Mouse (Mus musculus) spleen, embryonic (tissue): Measurements from ENCODE around the gene Ccdc9b.

Experiments used
- CTCF ChIA-PET: fragments of 350-600 bp; sonication (Branson Sonifier 250); formaldehyde crosslinking; loops from one replicate; lab custom pipeline; 2022; lab: Charles Lee

Gene Ccdc9b

DNA sequence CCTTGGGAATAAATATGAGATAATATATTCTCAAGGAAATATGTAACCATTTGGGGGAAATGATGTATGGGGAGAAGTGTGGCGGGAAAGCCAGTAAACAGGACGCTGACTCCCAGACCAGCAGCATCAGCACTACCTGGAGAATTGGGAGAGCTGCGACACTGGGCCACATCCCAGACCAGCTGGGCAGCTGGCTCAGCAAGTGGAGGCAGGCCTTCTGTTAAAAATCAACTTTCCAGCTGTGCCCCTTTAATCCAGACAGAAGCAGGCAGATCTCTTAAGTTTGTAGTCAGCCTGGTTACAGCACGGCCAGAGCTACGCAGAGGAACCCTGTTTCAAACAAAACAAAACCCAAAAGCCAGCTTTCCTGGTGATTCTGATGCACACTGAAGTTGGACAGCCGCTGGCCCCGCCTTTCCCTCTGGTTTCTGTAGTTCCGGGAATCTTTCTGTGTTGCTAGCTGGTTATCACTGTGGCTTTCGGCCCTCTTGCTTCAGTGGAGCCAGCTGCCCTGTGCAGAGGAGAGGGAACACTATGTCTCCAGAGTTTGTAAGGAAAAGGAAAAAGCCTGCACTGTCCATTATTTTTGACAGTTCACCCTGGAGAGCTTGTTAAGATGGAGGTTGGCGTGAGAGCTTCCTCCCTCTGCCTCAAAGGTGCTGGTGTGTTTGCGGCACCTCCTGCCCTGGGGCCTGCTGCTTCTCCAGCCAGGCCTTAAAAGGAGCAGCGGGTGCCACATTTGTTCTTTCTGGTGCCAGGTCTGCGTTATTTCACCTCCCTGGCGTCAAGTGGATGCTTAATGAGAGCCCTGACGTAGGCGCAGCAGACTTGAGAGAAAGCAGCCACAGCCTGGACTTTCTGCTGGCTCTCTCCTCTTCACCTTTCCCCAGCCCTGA, 10.3 kb downstream of the Ccdc9b start:
- CTCF ChIA-PET, result interaction anchor here (1.5 kb wide), 1 partner anchor 12 kb away, joined by 3 read pairs; no protein-coding TSS in a partner anchor

DNA sequence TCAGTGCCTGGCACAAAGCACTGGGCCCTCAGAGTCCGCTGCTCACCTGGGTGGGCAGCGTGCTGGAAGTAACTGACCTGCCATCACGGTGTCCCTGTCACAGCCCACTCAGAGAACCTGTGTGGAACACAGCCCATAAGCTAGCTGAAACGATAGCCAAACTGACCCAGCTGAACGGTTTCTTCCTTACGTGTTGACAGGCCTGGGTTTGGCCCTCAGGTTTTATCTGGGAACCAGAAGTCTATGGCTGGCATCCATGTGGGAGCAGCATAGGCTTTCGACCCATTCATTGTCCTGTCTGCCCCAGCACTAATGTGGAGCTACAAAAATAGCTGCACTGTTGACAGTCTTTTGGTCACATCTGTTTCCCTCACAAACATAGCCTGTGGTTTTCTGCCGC, 12.0 kb downstream of the Ccdc9b start:
- CTCF ChIA-PET, result interaction anchor here (0.7 kb wide), 1 partner anchor 306 kb away, joined by 3 read pairs; no protein-coding TSS in a partner anchor

DNA sequence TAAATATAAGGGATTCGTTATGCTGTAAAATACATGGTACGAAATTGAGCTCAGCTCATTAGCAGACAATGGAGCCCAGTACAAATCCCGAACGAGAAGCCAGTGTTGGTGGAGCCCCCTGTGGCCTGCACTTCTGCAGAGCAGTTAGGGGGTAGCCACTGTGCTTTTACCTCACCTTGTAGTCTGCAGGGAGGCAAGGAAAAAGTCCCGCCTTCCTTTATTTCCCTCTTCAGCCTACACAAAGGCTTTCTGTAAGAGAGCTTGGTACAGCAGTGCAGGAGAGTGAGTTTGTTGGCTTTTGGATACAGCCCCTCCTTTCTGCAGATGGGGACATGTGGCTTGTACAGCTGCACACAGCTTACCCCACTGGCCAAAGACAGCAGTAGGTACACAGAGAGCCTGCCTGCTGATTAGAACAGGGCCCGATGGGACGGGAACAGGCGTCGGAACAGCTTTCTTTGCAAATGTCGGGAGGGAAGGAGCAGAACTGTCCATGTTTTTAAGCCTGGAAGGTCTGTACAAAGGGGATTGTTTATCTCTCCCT, 13.0 kb downstream of the Ccdc9b start:
- CTCF ChIA-PET, result interaction anchor here (0.7 kb wide), 1 partner anchor 165 kb away, joined by 3 read pairs; no protein-coding TSS in a partner anchor

DNA sequence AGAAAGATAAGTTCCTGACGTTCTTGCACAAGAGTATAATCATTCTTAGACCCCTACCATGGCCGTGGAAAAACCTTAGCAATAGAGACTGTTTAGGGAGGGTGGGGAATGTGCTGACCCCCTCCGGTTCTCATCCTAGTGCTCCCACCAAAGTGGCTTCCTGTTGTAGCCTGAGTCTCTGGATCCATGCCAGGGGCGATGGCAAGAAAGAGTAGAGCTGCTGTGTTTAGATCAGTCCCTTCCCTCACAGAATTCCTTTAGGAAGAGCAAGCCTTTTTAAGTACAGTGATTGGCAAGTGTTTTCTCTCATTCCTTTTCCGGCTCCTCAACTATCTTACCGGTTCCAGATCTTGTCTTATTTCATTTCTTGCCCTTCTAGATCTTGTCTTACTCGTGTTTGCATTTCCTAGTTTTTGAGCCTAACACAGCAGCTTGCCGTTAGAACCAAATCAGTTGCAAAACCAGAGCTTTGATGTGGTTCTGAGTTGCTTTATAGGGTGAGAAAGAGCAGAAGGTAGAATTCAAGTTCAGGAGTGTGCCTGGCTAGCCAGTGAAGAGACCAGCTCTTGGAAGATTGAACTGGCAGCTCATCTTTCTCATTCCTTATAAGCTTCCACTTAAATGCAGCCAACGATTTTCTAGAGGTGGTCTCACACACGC, 15.0 kb downstream of the Ccdc9b start:
- CTCF ChIA-PET, result interaction anchor here (0.6 to 1.4 kb wide), 4 partner anchors 19 to 204 kb away, joined by 3 to 6 read pairs (median 4); partner anchors contain the start of gene Plcb2

DNA sequence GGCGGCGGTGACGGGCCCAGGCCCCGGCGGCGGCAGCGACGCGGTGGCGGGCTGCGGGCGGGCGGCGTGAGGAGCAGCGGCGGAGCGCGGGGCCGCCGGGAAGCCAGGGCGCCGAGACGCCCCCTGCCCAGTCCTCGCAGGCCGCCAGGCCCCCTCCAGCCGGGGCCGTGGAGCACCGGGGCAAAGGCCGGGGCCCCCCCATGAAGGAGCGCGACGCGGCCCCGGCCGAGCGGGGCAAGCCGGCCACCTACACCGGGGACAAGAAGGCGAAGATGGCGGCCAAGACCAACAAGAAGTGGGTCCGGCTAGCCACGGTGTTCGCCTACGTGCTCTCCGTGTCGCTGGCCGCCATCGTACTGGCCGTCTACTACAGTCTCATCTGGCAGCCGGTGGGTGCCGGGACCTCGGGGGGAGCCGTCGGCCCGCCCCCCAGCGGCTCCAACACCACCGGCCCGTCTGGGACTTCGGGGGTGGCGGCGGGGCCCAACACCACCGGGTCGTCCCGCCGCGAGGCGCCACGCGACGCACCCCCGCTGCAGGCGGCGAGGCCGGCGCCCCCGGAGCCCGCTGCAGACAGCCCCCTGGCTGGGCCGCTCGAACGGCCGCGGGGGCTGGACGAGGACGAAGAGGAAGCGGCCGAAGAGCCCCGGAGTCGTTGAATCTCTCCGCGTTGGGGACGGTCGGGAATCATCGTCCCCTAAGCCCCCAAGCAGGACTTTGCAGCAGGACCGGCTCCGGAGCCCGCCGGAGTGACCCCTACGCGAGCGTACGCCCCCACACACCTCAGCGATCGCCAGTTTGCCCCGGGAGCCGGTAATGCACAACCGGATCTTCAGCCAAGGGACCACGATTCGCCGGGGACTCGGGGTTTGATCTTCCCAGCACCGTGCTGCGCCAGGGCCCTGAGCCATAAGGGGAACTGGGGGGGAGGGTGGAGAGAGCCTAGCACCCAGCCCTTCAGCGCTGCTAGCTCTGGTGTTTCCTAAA, 16.3 kb downstream of the Ccdc9b start:
- CTCF ChIA-PET, result interaction anchor here (0.6 to 1.4 kb wide), 4 partner anchors 12 to 203 kb away, joined by 3 to 5 read pairs (median 4); partner anchors contain the start of gene Plcb2

DNA sequence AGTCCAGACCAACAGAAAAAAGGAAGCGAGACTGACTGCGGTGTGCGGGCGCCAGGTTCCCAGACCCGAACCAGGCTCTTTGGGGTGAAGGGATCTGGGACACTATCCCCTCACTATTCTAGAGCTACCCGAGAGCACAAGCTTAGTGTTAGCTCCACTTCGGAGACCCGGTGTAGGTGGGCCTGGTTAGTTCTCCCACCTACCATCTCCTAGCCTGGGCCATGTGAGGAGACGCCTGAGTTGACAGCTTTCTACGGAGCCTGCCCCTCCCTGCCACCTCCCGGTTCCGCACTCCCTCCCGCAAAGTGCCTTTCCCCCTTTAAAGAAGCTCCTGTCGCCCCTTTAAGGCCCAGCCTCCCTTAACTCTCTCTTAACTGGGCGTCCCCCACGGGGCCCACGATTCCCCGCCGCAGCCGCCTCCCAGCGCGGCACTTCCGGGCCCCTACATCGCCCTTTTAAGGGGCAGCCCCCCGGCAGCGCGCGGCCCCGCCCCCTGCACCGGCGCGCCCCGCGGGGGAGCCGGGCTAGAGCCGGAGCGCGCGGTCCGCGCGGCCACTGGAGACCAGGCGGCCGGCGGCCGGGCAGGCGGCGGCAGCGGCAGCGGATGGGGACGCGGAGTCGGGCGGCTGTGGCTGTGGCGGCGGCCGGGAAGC, 17.1 kb downstream of the Ccdc9b start, which contains the start of gene Inafm2:
Gene Inafm2, plus strand, starts transcription at position 527 of the 653 bp plus-strand sequence.
- CTCF ChIA-PET, result interaction anchor here (1.0 kb wide), 1 partner anchor 13 kb away, joined by 3 read pairs; no protein-coding TSS in a partner anchor

DNA sequence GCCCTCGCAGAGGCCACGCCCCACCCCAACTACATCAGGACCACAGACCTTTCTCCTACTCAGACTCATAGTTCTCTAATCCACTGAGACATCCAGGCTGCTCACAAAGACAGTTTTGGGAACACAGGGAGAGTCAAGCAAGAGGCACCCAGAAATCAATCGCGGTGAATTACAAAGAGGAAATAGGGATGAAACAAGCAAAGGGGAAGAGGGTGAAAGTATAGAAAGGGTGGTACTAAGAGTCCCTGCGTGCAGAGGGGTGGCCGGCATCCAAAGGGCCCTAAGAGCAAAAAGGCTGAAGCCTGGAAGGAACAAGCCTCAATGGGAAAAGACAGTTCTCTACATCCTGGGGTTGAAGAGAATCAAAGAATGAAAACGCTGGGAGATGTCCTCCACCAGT, 17.8 kb downstream of the Ccdc9b start:
- CTCF ChIA-PET, result no interaction called here

DNA sequence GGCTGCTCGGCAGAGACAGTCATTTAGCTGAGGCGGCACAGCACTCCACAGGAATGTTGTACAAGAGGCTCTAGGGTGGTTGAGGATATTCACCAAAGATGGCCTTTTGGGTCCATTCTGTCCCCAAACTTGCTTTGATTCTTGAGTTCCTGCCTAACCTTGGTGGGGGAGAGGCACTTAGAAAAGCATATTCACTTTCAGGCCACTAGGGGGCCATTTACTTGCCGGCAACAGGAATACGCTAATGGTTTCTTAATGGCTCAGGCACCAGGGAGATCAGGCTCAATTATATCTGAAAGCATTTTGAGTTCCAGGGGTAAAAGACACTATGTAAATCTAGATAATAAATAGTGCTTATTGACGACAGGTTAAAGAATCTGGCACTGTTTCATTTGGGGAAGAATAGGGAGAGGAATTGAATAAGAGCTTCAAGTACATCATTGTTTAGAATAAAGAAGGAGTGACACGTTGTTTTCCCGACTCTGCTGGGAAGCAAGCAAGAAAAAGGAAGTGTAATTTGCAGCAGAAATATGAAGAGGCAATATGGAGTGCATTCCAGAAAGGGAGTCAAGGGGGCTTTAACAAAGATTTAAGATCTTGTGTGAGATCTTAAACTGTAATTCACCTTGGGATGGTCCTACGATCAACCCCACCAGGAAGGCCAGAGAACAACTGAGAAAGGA, 19.1 kb downstream of the Ccdc9b start:
- CTCF ChIA-PET, result interaction anchor here (0.6 to 2.0 kb wide), 4 partner anchors 16 to 105 kb away, joined by 3 to 9 read pairs (median 4); no protein-coding TSS in a partner anchor

DNA sequence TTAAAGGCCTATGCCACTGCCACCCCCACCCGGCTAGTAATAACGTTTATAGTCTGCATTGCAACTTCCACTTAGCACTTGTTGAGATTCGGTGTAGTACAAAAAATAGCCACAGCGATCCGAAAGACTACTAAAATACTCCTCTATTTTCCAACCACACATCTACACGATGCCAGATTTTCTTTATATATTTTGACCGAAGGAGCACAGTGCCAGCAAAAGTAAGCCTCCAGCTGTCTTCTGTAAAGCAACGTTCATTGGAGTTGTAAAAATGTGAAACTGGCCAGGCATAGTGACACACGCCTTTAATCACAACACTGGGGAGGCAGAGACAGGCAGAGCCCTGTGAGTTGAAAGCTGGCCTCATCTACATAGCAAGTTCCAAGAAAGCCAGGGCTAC, 21.3 kb downstream of the Ccdc9b start:
- CTCF ChIA-PET, result no interaction called here

DNA sequence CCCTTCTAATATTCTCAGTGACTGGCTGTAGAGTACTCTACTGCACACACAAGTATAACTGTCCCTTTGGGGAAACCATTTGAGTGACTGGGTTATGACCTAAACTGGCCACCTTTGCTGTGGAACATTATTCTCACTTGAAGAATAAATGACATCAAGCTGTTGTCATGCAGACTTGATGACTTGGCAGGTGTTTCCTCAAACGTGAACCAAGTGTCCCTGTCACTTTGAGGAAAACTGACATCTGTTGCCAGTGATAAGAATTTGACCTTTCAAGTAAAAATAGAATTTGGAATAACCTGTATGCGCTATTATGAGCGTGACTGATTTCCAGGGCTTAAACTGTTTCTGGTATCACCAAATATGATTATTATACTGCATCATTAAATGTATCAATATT, 22.1 kb downstream of the Ccdc9b start:
- CTCF ChIA-PET, result interaction anchor here (0.6 kb wide), 1 partner anchor 142 kb away, joined by 3 read pairs; no protein-coding TSS in a partner anchor

DNA sequence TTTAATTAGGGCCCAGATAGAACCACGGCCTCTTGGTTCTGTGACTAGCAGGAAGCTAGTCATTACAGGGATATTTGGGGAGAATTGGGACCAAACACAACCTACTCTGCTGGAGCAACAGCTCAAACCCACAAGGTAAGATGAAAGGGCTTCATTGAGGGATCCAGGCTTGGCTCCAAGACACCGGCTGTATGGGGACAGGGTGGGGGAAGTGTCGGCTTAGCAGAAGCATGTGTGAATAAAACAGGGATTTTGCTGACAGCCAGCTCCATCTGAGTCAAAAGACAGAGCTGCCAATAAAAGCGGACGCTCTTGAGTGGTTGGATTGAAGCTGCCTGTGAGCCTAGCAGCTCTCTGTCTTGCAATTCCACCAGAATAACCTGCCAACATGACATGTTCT, 29.1 kb downstream of the Ccdc9b start:
- CTCF ChIA-PET, result interaction anchor here (1.7 kb wide), 1 partner anchor 9 kb away, joined by 4 read pairs; no protein-coding TSS in a partner anchor

DNA sequence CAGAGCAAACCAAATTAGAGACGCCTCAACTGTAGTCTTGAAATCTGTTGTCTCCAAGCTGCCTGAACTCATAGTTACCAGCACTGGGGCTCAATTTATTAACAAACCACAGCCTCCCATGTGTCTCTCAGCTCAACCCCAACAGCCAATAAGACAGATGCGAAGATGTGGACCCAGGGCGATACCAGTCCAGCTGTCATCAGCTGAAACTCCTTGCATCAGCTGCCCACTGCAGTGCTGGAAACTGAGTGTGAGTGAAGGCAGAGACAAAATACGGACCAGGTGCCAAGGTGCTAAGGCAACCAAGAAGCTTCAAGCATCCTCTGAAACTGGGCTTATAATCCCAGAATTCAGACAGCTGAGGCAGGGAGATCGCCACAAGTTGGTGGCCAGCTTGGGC, 30.5 kb downstream of the Ccdc9b start:
- CTCF ChIA-PET, result interaction anchor here (1.7 kb wide), 1 partner anchor 10 kb away, joined by 4 read pairs; no protein-coding TSS in a partner anchor

DNA sequence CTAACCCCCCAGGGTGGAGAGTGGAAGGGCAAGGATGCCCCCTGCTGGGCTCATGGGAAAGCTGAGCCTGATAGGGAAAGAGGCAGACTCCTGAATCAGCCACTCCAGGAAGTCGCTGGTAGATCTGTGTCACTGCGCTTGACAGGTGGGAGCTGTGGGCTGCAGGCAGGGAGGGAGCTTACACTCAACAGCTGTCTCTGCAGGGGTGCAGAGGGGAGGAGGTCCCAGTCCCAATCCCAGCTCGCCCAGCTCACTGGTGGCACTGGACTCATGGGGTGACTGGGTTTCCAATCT, 31.9 kb downstream of the Ccdc9b start:
- CTCF ChIA-PET, result interaction anchor here (1.3 kb wide), 1 partner anchor 34 kb away, joined by 4 read pairs; no protein-coding TSS in a partner anchor

DNA sequence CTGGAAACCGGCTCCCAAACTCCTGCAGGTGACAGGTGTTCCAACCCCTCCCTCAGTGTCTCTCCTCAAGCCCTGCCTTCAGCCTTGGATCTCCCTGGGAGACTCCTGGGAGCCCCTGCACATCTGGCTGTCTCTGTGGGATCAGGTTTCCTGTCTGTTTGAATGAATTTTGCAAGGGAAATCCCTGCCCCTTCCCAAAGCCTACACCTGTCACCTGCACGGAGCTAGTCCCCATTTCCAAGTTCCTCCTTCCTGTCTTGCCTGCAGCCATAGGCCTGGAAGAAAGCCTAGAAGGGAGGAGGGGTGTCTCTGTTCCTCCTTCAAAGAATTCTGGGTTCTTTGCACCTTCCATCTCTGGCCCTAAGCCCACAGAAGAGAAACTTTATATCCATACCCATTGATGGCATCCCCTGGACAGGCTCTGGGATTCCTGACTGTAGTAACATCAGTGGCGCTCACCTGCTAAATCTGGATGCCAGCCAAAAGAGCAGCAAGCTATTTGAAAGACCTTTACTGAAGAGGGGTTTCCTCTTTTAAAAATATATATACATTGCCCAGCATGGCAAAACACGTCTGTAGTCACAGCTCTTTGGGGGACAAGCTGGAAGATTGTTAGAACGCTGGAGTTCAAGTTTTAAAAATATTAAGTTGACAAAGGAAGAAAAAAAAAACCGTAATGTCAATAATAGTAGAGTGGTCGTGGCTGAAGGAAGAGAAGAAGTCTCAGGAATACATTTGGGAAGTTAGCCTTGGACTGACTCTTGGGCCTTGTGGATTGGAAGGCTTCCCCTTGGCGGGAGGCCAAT, 32.4 kb downstream of the Ccdc9b start:
- CTCF ChIA-PET, result interaction anchor here (0.6 to 1.3 kb wide), 2 partner anchors 33 to 285 kb away, joined by 4 to 7 read pairs; no protein-coding TSS in a partner anchor

DNA sequence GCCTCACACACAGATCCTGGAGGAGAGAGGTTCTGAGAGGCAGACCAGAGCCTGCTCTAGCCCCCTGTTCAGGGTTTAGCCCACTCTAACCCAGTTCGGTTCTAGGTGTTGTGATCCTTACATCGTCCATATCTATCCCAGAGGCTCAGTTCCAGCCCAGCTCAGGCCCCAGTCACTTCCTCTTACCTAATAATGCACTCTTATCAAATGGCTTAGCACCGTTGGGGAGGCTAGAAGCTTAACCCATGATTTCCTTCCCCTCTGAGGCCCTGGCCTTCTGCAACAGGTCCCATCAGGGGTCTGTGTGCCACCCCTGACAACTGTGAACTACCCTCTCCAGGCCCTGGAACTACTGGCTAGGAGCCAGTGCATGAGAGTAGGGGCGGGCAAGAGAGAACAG, 33.3 kb downstream of the Ccdc9b start:
- CTCF ChIA-PET, result no interaction called here

DNA sequence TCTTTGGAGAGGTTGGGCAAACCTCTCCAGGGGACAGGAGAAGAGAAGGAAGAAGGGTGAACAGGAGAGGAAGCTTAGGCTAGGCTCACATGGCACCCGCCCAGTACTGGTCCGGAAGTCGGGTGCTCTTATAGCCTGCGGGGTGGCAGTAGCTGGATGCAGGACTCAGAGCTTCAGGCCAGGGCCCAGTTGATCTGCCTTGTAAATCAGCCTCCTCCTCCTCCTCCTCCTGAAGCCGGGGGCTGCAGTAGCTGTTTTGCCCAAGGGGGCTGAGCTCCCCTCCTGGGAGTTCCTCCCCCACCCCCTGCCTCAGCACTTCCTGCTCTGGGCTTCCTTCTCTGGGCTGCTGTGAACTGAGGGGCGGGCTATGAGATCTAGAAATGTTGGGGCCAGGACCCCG, 34.1 kb downstream of the Ccdc9b start, which contains the start of gene Plcb2:
Gene Plcb2, minus strand, starts transcription at position 102 of the 400 bp plus-strand sequence.
- CTCF ChIA-PET, result interaction anchor here (1.1 kb wide), 1 partner anchor 19 kb away, joined by 4 read pairs; no protein-coding TSS in a partner anchor

DNA sequence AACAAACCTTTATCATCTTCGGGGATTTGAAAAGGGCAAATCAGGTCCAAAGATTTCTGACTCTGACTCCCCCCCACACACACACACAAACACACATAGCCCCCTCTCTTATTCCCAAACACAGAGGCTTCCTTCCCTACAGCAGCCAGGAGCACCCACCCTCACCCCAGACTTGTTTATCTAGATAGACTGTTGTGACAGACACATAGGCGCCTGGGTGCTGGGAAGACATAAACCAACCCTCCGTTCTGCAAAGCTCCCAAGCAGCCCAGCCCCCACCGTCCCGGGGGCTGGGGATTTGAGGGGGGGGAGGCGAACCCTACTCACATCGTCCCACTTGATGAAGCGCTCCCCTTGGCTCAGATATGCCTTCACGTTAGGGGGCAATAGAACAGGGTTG, 34.5 kb downstream of the Ccdc9b start:
- CTCF ChIA-PET, result interaction anchor here (1.1 kb wide), 1 partner anchor 19 kb away, joined by 4 read pairs; no protein-coding TSS in a partner anchor

DNA sequence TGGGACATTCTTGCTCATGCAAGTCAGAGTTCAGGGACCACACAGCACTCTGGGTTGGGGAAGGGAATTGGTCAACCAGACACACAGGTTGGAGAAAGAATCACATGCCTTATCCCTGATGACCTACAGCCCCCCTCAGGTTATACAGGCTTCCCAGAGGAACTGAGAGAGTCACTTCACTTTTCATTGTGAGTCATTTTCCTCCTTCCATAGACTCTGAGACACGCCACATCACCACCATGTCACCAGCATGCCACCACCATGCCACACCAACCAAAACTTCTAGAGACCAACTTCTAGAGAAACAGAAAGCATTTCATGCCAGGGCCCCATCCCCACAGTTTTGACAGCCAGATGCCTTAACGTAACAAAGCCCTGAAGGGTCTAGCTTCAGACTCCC, 35.6 kb downstream of the Ccdc9b start:
- CTCF ChIA-PET, result no interaction called here
